Mouse (Mus musculus) C2C12 (cell line): Measurements from ENCODE around the gene Sprr3.

Source experiments
- CEBPB ChIP-seq: IDR thresholded peaks from one replicate; pipeline ENCODE4 v1.6.1; 2011; ENCODE audit warnings: low read depth, mild to moderate bottlenecking, control low read depth, moderate library complexity
- CTCF ChIP-seq: IDR thresholded peaks from one replicate; pipeline ENCODE4 v1.5.1; 2011; ENCODE audit not compliant: control insufficient read depth, insufficient read depth, insufficient read length
- FOSL1 ChIP-seq: IDR thresholded peaks from one replicate; pipeline ENCODE4 v1.8.0; 2011; ENCODE audit warnings: mild to moderate bottlenecking, low read length; ENCODE audit not compliant: poor library complexity, insufficient read depth, severe bottlenecking
- MAX ChIP-seq: IDR thresholded peaks from one replicate; pipeline ENCODE4 v1.6.1; 2011; ENCODE audit warnings: mild to moderate bottlenecking, control low read depth
- USF1 ChIP-seq: IDR thresholded peaks from one replicate; pipeline ENCODE4 v1.6.1; 2011; ENCODE audit warnings: low read depth, mild to moderate bottlenecking, control low read depth, moderate library complexity

- TF ChIP-seq CTCF (no peak), MAX (no peak), USF1 (no peak), FOSL1 (no peak), CEBPB (peak; percentile 8)
These were observed 8.1 kb upstream of the Sprr3 start for GRCm38 (mm10) chr3:92466576-92466975.
